Mouse (Mus musculus): ENCODE results near the gene Gapvd1. TPM values are rescaled to one million over a fixed set of nuclear protein-coding genes. Genes with fewer than 3 reads are reported as not detected.

Gapvd1 gene
- total and polyA plus RNA-seq, 3 experiments = 62.4 to 174 (median 96.7) TPM

- TF ChIP-seq MAFK (IDR thresholded peaks at IDR 0.05; ENCODE audit: borderline replicate concordance, low read depth, low read length) = no peak
- no peak for TF ChIP-seq RAD21 (IDR thresholded peaks at IDR 0.05; ENCODE audit: low read depth, low read length)
- no peak for TF ChIP-seq RCOR1 (IDR thresholded peaks at IDR 0.05; ENCODE audit: low read depth, low read length)
Observed at GRCm38 (mm10) chr2:34744476-34744875, 10.6 kb downstream of the Gapvd1 start (continued).

GRCm38 (mm10) chr2:34742675-34743074, 12.4 kb downstream of the Gapvd1 start:
- H3K36me3 ChIP-seq (ENCODE audit: control insufficient read depth in 1 of 2, insufficient read depth in 2 of 2, low read length in 2 of 2) = peaks cover 21 to 76% of the 10 kb centered on the region in 2 experiments
- H3K27ac ChIP-seq (ENCODE audit: control insufficient read depth, low read depth, low read length) = peak overlapping the region; percentile 66
- H3K27me3 ChIP-seq (ENCODE audit: control insufficient read depth in 1 of 2, insufficient read depth in 2 of 2, low read length in 2 of 2) = no peaks in the 10 kb centered on the region
- DNase-seq (ENCODE audit: low read depth, low spot score) = no peak
- TF ChIP-seq GATA1 (IDR thresholded peaks at IDR 0.05; ENCODE audit: low read depth, low read length) = no peak
- TF ChIP-seq EP300 (IDR thresholded peaks at IDR 0.05; ENCODE audit: low read depth in 1 of 2, low read length in 2 of 2) = peak in 1 of 2 experiments; percentile 7; a peak in 1 of 4 replicates
- 0 out of 2 replicates have a peak overlapping the region, but pooled peaks have one; percentile 12 for H3K9ac ChIP-seq (ENCODE audit: control insufficient read depth, low read depth, low read length, poor library complexity, severe bottlenecking)
- H3K9me3 ChIP-seq (replicated peaks; ENCODE audit: insufficient read depth, low read length) = no peaks in the 10 kb centered on the region
- peaks cover 31 to 41% of the 10 kb centered on the region in 2 experiments for H3K4me1 ChIP-seq (ENCODE audit: control insufficient read depth in 1 of 2, insufficient read depth in 2 of 2, low read length in 2 of 2)
- H3K79me2 ChIP-seq (ENCODE audit: control insufficient read depth, insufficient read depth, low read length, poor library complexity) = peaks cover 48% of the 10 kb centered on the region
- H3K4me3 ChIP-seq (ENCODE audit: control insufficient read depth in 1 of 2, insufficient read depth in 1 of 2, low read depth in 2 of 2, low read length in 2 of 2) = no peak overlapping the region

DNA sequence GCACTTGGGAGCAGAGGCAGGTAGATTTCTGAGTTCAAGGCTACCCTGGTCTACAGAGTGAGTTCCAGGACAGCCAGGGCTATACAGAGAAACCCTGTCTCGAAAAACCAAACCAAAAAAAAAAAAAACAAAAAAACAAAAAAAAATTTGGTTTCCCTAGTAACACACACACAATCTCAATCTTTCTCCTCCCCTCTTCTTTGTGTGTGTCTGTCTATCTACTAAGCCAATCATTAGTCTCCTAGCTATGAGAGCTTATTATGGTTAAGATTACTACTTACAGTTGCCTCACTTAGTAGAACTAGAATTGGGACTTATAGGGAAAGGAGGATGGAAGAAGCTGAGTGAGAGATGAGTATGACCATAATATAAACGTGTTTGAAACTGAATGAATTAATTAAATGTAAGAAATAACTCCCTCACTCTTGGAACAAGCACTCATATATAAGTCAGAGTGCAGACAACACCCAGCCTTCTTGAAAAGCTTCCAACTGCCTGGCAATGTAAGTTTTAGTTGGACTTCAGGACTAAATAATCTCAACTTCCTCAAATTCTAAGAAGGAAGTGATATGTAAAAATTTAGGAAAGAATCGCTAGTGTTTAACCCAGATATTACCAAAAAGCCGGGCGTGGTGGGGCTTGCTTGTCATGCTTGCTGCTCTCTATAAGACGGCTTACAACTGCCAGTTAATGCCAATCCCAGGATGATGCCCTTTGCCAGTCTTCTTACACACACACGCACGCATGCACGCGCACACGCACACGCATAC, 13.5 kb downstream of the Gapvd1 start:
- peak overlapping the region; percentile 3; the same call in 1 of the 2 replicates for H3K9ac ChIP-seq (ENCODE audit: control insufficient read depth, low read depth, low read length, poor library complexity, severe bottlenecking)
- TF ChIP-seq RCOR1 (IDR thresholded peaks at IDR 0.05; ENCODE audit: low read depth, low read length) (peak; percentile 54; the same call in 1 of the 2 replicates), TAL1 (IDR thresholded peaks at IDR 0.05; ENCODE audit: low read length) (0 out of 2 replicates have a peak, but pooled peaks have one; percentile 29), CTCF (IDR thresholded peaks at IDR 0.05 in 2 of 3, conservative IDR thresholded peaks at IDR 0.05 in 1 of 3; ENCODE audit: control insufficient read depth in 1 of 3, insufficient read depth in 1 of 3, low read depth in 2 of 3, low read length in 3 of 3, poor library complexity in 1 of 3, severe bottlenecking in 1 of 3) (no peak), POLR2AphosphoS2 (IDR thresholded peaks at IDR 0.05; ENCODE audit: low read length) (no peak), ZKSCAN1 (IDR thresholded peaks at IDR 0.05; ENCODE audit: low read depth, low read length) (no peak), GATA1 (IDR thresholded peaks at IDR 0.05; ENCODE audit: low read depth, low read length) (peak; percentile 57; the same call in 1 of the 2 replicates), NRF1 (IDR thresholded peaks at IDR 0.05; ENCODE audit: insufficient read depth, low read depth, low read length, poor library complexity, severe bottlenecking) (0 out of 2 replicates have a peak, but pooled peaks have one; percentile 11), SIN3A (IDR thresholded peaks at IDR 0.05; ENCODE audit: low read length) (peak; percentile 55; the same call in 1 of the 2 replicates), TBP (IDR thresholded peaks at IDR 0.05; ENCODE audit: low read depth, low read length) (peak; percentile 39; the same call in 1 of the 2 replicates), ETS1 (IDR thresholded peaks at IDR 0.05; ENCODE audit: low read depth, low read length) (peak; percentile 53), JUND (IDR thresholded peaks at IDR 0.05; ENCODE audit: low read depth, low read length) (no peak), MYC (IDR thresholded peaks at IDR 0.05; ENCODE audit: low read depth, low read length) (peak; percentile 59), EP300 (IDR thresholded peaks at IDR 0.05; ENCODE audit: low read depth in 1 of 2, low read length in 2 of 2) (peak; percentile 74 to 75), POLR2A (IDR thresholded peaks at IDR 0.05; ENCODE audit: control insufficient read depth in 1 of 2, insufficient read depth in 1 of 2, low read depth in 1 of 2, low read length in 2 of 2, poor library complexity in 1 of 2) (no peak), CHD1 (IDR thresholded peaks at IDR 0.05; ENCODE audit: low read depth, low read length) (0 out of 2 replicates have a peak, but pooled peaks have one; percentile 67), ZNF384 (IDR thresholded peaks at IDR 0.05; ENCODE audit: low read depth, low read length) (peak; percentile 86), GABPA (IDR thresholded peaks at IDR 0.05; ENCODE audit: low read depth, low read length) (no peak), KAT2A (conservative IDR thresholded peaks at IDR 0.05; ENCODE audit: low read depth, low read length) (peak; percentile 29; the same call in 1 of the 2 replicates), MYB (IDR thresholded peaks at IDR 0.05; ENCODE audit: low read depth, low read length) (no peak), MAZ (IDR thresholded peaks at IDR 0.05; ENCODE audit: low read depth, low read length) (no peak), TCF12 (IDR thresholded peaks at IDR 0.05; ENCODE audit: low read depth, low read length) (peak; percentile 63; the same call in 1 of the 2 replicates), ZC3H11A (IDR thresholded peaks at IDR 0.05; ENCODE audit: low read depth, low read length) (no peak)
- peak; percentile 84 for DNase-seq (ENCODE audit: low read depth, low spot score)
- H3K36me3 ChIP-seq (ENCODE audit: control insufficient read depth in 1 of 2, insufficient read depth in 2 of 2, low read length in 2 of 2) = peaks cover 14 to 73% of the 10 kb centered on the region in 2 experiments
- H3K4me1 ChIP-seq (ENCODE audit: control insufficient read depth in 1 of 2, insufficient read depth in 2 of 2, low read length in 2 of 2) = peaks cover 31 to 41% of the 10 kb centered on the region in 2 experiments
- H3K27ac ChIP-seq (ENCODE audit: control insufficient read depth, low read depth, low read length) = peak overlapping the region; percentile 66
- H3K9me3 ChIP-seq (replicated peaks; ENCODE audit: insufficient read depth, low read length) = no peaks in the 10 kb centered on the region
- H3K27me3 ChIP-seq (ENCODE audit: control insufficient read depth in 1 of 2, insufficient read depth in 2 of 2, low read length in 2 of 2) = no peaks in the 10 kb centered on the region
- peaks cover 49% of the 10 kb centered on the region for H3K79me2 ChIP-seq (ENCODE audit: control insufficient read depth, insufficient read depth, low read length, poor library complexity)
- H3K4me3 ChIP-seq (ENCODE audit: control insufficient read depth in 1 of 2, insufficient read depth in 1 of 2, low read depth in 2 of 2, low read length in 2 of 2) = peak overlapping the region in 1 of 2 experiments; percentile 21; a peak in 3 of 4 replicates

Measured in MEL (cell line).